Mouse (Mus musculus): ENCODE measurements around the gene Il13ra2.
A peak's percentile ranks its signal among the peaks of the same experiment; 100 is the strongest.
"Not testable (repeated sequence)": the region's sequence is repeated elsewhere in the genome, so short reads cannot be mapped to it uniquely, and the experiment has no call there.

Gene Il13ra2

DNA sequence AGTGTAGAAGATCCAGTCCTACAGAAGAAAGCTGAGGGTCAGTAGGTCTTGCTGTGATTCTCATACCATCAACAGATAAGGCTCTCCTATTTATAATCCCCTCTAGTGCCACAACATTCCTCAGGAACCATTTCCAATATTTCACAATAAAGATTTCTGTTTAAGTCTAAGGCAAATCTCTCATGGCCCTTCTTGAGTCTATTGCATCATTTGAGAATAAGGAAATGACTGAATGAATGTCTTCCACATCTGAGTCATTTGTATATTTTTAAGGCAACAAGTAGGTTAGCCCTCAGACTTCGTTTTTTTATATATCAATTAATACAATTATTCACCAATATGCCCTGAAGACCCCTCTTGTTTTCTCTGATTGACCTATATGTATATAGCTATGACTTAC is at the start of gene Il13ra2:
Il13ra2 (minus strand) TSS at position 64 of the 400 bp plus-strand sequence.
- no peak for DNase-seq (ENCODE audit: low spot score)

- not testable (repeated sequence) for DNase-seq (ENCODE audit: low spot score)
Measured at GRCm38 (mm10) chrX:147453610-147454009, 24.6 kb upstream of the Il13ra2 start, which contains the start of gene Vmn1r239-ps. Gene Vmn1r239-ps, minus strand, starts transcription at chrX:147453710.

DNA sequence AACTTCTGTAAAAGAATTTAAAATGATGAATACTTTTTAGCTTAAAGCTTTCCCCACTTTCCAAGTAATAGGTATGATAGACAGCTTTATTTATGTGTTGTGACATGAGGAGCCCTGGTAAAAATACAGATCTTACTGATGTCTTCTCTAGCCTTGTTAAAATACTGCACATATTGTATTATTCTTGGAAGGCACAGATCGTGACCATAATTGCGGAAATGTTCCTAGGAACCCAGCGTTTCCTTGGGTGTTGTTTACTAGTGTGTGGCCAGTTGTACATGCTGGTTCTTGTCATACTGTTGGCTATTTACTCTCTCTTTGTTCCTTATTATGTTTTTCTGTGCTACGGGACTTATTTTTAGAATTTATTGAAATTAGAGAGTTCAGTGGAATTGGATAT is 14.4 kb upstream of the Il13ra2 start:
- no peak for DNase-seq (ENCODE audit: low spot score)

GRCm38 (mm10) chrX:147435400-147435799 is 6.4 kb upstream of the Il13ra2 start:
- DNase-seq (ENCODE audit: low spot score), result no peak

DNA sequence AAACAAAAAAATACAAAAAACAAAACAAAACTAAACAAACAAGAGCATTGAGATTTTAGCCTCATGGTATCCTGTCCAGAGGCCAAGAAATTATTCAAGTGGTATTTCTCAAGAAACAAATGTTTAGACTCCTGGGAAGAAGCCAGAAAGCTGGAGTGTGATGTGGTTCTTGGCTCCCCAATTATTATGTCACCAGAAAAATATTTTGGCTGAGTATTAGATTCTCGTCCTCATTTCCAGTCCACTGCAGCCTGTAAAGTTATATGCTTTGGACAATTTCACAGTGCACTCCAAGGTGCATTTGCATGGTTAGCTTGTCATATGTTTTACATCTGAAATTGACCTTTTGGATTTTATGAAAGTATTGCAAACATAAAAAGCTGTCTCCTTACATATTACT is 761 bp upstream of the Il13ra2 start:
- no peak for DNase-seq (ENCODE audit: low spot score)

- peak; percentile 12 for DNase-seq (ENCODE audit: low spot score)
Measured at GRCm38 (mm10) chrX:147393446-147393845, 35.5 kb downstream of the Il13ra2 start.

DNA sequence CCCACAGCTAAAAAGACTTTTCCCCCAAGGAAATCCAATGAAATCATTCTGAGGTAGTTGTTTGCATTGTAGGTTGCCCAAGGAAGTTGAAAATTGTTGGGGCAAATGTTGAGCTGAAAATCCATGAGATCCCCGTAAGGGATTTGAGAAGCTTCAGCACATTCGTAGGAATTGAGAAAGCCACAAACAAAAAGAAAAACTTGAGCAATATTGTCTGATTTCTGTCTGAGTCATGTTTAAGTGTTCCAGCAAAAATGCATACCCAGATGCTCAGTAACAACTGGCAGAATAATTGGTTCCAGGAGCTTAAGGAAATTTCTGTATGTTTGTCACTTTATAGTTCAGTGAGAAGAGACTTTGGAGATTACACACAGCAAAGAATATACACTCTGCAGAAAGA is 79.8 kb downstream of the Il13ra2 start:
- no peak for DNase-seq (ENCODE audit: low spot score)
